Mouse (Mus musculus) liver, embryonic 14.5 days (tissue): ENCODE results near the gene Gm20662.

Experiments
- CTCF ChIP-seq: IDR thresholded peaks from 2 replicates; pipeline ENCODE4 v1.5.1; 2016; ENCODE audit warnings: antibody characterized with exemption, low read depth, control low read depth
- EP300 ChIP-seq: IDR thresholded peaks from 2 replicates; pipeline ENCODE4 v1.6.1; 2016; ENCODE audit warnings: antibody characterized with exemption, low read depth

GRCm38 (mm10) chr9:107986376-107986775 is 9.8 kb upstream of the Gm20662 start:
- TF ChIP-seq CTCF (peak; percentile 96), EP300 (no peak)
